9 mouse cellular contexts compared by ENCODE assay signal in genomic region chrX:136290817-136291281, GRCm38 (mm10). TPM values are rescaled to one million over a fixed set of nuclear protein-coding genes. Genes with fewer than 3 reads are reported as not detected.
DNase-seq lines count a peak whose midpoint lies in the region; ATAC-seq and TF ChIP-seq lines count a peak whose summit lies in the region.
"Had no signal": no experiment of that assay in that cellular context is flagged by ENCODE, and none has a peak within 500 bp of the region (broad histone marks: within the 10 kb centered on the region; RNA-seq: fewer than 3 reads in every experiment).

No protein-coding gene starts in this region.

- in situ Hi-C loops in ES-E14 (cut with MboI; ENCODE audit: low sequenced_read_pairs in 2 of 2, unreplicated experiment in 2 of 2), result no loop called here

- H3K27me3 ChIP-seq in limb, embryonic 10.5 days (ENCODE audit: low read depth, poor library complexity, severe bottlenecking), result peaks cover 25% of the 10 kb centered on the region; the same call in 1 of the 2 replicates
- H3K27me3 ChIP-seq: stomach, embryonic 15.5 days had no signal

- H3K36me3 ChIP-seq in ES-E14 (ENCODE audit: control insufficient read depth, insufficient read depth, low read length, poor library complexity, severe bottlenecking), result no peaks in the 10 kb centered on the region
- no peaks in the 10 kb centered on the region for H3K36me3 ChIP-seq in limb, embryonic 10.5 days
- H3K36me3 ChIP-seq: stomach, embryonic 15.5 days had no signal

- DNase-seq in ES-E14 (ENCODE audit: low read depth, low spot score), result peak; percentile 46
- peak; percentile 89 for DNase-seq in brain, adult 2 months (ENCODE audit: low read depth, low spot score)
- peak; percentile 47 to 74 for DNase-seq in frontal cortex, adult 2 months (ENCODE audit: extremely low spot score in 1 of 2, low spot score in 1 of 2)
- peak; percentile 49 for DNase-seq in limb, embryonic 10.5 days (ENCODE audit: low spot score)
- peak; percentile 47 for DNase-seq in right cerebral cortex, postnatal 14 days
- DNase-seq in gastrocnemius, adult 2 months, result no peak
- no peak for DNase-seq in kidney, postnatal 36 days

- H3K4me1 ChIP-seq in ES-E14 (ENCODE audit: control insufficient read depth in 2 of 2, insufficient read depth in 2 of 2, low read length in 2 of 2, poor library complexity in 1 of 2), result no peaks in the 10 kb centered on the region
- H3K4me1 ChIP-seq in limb, embryonic 10.5 days, result peaks cover 8% of the 10 kb centered on the region; the same call in 1 of the 2 replicates
- H3K4me1 ChIP-seq: stomach, embryonic 15.5 days had no signal

- no peak overlapping the region for H3K9ac ChIP-seq in ES-E14 (ENCODE audit: insufficient read depth, low read depth, low read length, poor library complexity, severe bottlenecking)
- H3K9ac ChIP-seq: stomach, embryonic 15.5 days had no signal

- ATAC-seq in inflammation-experienced regulatory T-cells, adult 6 months, result no peak

- TF ChIP-seq CTCF in gastrocnemius, adult 2 months (IDR thresholded peaks at IDR 0.05), result no peak

- H3K27ac ChIP-seq in ES-E14 (ENCODE audit: insufficient read depth, low read depth, low read length, poor library complexity, severe bottlenecking), result no peak overlapping the region
- H3K27ac ChIP-seq in limb, embryonic 10.5 days, result 0 out of 2 replicates have a peak overlapping the region, but pooled peaks have one; percentile 58
- H3K27ac ChIP-seq in gastrocnemius, adult 2 months, result no peak overlapping the region
- H3K27ac ChIP-seq: stomach, embryonic 15.5 days had no signal

- intact Hi-C loops in gastrocnemius, adult 2 months (cut with DNase I), result no loop called here

- no peak overlapping the region for H3K4me3 ChIP-seq in ES-E14 (ENCODE audit: insufficient read depth in 1 of 2, low read depth in 1 of 2, low read length in 2 of 2, poor library complexity in 1 of 2, severe bottlenecking in 1 of 2)
- H3K4me3 ChIP-seq in limb, embryonic 10.5 days, result no peak overlapping the region
- H3K4me3 ChIP-seq in gastrocnemius, adult 2 months, result no peak overlapping the region
- H3K4me3 ChIP-seq: stomach, embryonic 15.5 days had no signal

- WGBS in limb, embryonic 10.5 days, result 22% methylated on average over 8 of the region's 8 CpGs

- H3K9me3 ChIP-seq in ES-E14 (ENCODE audit: control insufficient read depth, insufficient read depth, low read depth, low read length), result no peaks in the 10 kb centered on the region
- no peaks in the 10 kb centered on the region for H3K9me3 ChIP-seq in limb, embryonic 10.5 days (replicated peaks)
- H3K9me3 ChIP-seq: stomach, embryonic 15.5 days had no signal

TF ChIP-seq in ES-E14, 5 proteins besides CTCF, POLR2A, EP300 and RAD21:
- TF ChIP-seq ZC3H11A (IDR thresholded peaks at IDR 0.05; ENCODE audit: borderline replicate concordance, low read depth, low read length) (no peak), HCFC1 (IDR thresholded peaks at IDR 0.05; ENCODE audit: borderline replicate concordance, insufficient read depth, low read length) (no peak), ZNF384 (IDR thresholded peaks at IDR 0.05; ENCODE audit: low read depth, low read length) (no peak), MAFK (IDR thresholded peaks at IDR 0.05; ENCODE audit: insufficient read depth, low read depth, low read length) (no peak), CHD2 (IDR thresholded peaks at IDR 0.05; ENCODE audit: low read depth, low read length) (no peak)

RNA-seq across cellular contexts. Expression of gene Bex3, which starts 20.8 kb away (rescaled TPM):
- 358 and 629 TPM in 2 replicates for total RNA-seq in ES-E14 (2012; rRNA removed)
- 584 and 646 TPM in 2 replicates for polyA plus RNA-seq in frontal cortex, adult 2 months (2012; rRNA removed)
- 633 and 675 TPM in 2 replicates for polyA plus RNA-seq in limb, embryonic 10.5 days (2016; fragmentation: Nextera tagmentation; extraction: Ambion mirVana)
- polyA plus RNA-seq in inflammation-experienced regulatory T-cells, adult 6 months (2017; shearing (Covaris generic)), result 100 to 1,000 TPM in 1 of 3 experiments, 10 to 100 TPM in 2; 63.7 to 102 (median 77.7) TPM
- total RNA-seq in gastrocnemius, adult 2 months (2021), result 1 to 10 TPM; 2.7 to 4.3 TPM

RNA-seq across cellular contexts. Expression of gene Tceal9, which starts 46.0 kb away (rescaled TPM):
- 121 and 243 TPM in 2 replicates for total RNA-seq in ES-E14 (2012; rRNA removed)
- polyA plus RNA-seq in frontal cortex, adult 2 months (2012; rRNA removed), result 140 and 143 TPM in 2 replicates
- polyA plus RNA-seq in limb, embryonic 10.5 days (2016; fragmentation: Nextera tagmentation; extraction: Ambion mirVana), result 496 and 558 TPM in 2 replicates
- polyA plus RNA-seq in inflammation-experienced regulatory T-cells, adult 6 months (2017; shearing (Covaris generic)), result 10 to 100 TPM; 59.1 to 92.8 (median 64.8) TPM
- total RNA-seq in gastrocnemius, adult 2 months (2021), result 10 to 100 TPM; 18.4 to 30.3 TPM

Comparison
In these comparisons a context has a peak if more than half of its experiments do, and no peak if none do; other contexts are left out.
1. DNase-seq: peak in ES-E14 (single experiment), brain, adult 2 months (single experiment), frontal cortex, adult 2 months (2 of 2), limb, embryonic 10.5 days (single experiment) and right cerebral cortex, postnatal 14 days (single experiment); none in gastrocnemius, adult 2 months (single experiment) and kidney, postnatal 36 days (0 of 2).